Mouse (Mus musculus) embryo, embryonic 10 days (tissue): ENCODE measurements around the gene Kcnn4.
"Not testable (repeated sequence)": the region's sequence is repeated elsewhere in the genome, so short reads cannot be mapped to it uniquely, and the experiment has no call there.

ENCODE experiments used
- DNase-seq: peaks from one replicate; pipeline ENCODE4 v3.0.0-alpha.2; 2015; ENCODE audit warnings: low spot score

Gene Kcnn4

GRCm38 (mm10) chr7:24391687-24392086 is 21.6 kb downstream of the Kcnn4 start:
- no peak for DNase-seq

GRCm38 (mm10) chr7:24394054-24394453 is 24.0 kb downstream of the Kcnn4 start:
- DNase-seq, result no peak

- no peak for DNase-seq
Measured at GRCm38 (mm10) chr7:24394475-24395161, 24.6 kb downstream of the Kcnn4 start.

GRCm38 (mm10) chr7:24396832-24397231 is 26.8 kb downstream of the Kcnn4 start:
- no peak for DNase-seq

DNA sequence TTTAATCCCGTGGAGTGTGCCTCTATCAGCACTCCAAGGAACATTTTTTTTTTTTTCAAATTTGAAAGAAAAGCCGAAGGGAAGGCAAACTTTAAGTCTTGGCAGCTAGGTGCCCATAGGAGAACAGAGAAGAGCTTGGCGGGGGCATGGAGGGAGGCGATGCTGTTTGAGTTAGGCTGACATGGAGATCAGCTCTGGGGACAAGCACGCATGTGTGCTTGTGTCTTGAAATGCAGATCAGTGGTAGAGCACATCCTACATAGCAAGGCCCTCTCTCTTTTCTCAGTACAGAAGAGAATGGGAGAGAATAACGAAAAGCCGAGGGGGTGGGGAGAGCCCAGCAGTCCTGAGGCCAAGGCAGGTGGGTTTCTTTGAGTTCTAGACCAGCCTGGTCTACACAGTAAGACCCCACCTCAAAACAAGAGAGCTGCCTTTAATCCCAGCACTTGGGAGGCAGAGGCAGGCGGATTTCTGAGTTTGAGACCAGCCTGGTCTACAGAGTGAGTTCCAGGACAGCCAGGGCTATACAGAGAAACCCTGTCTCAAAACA is 28.4 kb downstream of the Kcnn4 start:
- no peak for DNase-seq

GRCm38 (mm10) chr7:24399256-24400081 is 29.4 kb downstream of the Kcnn4 start, which contains the start of gene Smg9:
TSS of gene Smg9 (plus strand) at chr7:24399619.
- DNase-seq, result peak; percentile 100

- DNase-seq, result no peak
Measured at GRCm38 (mm10) chr7:24400082-24400452, 30.0 kb downstream of the Kcnn4 start.

- DNase-seq, result not testable (repeated sequence)
Measured at GRCm38 (mm10) chr7:24400489-24400888, 30.4 kb downstream of the Kcnn4 start.

DNA sequence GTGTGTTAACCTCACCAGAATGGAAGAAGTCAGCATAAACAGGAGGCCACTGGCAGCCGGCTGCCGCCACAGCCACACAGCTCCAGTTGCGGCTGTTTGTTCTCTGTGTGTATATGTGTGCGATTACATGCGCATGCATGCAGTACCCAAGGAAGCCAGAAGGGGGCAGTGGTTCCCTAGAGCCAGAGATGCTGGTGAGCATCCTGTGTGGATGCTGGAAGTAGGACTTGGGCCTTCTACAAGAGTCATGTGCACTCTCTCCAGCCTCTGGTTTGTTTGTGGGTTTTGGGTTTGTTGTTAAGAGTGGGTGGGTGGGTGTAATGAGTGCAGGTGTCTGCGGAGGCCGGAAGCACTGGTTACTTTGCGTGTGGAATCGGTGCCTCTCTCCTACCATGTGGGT is 32.8 kb downstream of the Kcnn4 start:
- no peak for DNase-seq

DNA sequence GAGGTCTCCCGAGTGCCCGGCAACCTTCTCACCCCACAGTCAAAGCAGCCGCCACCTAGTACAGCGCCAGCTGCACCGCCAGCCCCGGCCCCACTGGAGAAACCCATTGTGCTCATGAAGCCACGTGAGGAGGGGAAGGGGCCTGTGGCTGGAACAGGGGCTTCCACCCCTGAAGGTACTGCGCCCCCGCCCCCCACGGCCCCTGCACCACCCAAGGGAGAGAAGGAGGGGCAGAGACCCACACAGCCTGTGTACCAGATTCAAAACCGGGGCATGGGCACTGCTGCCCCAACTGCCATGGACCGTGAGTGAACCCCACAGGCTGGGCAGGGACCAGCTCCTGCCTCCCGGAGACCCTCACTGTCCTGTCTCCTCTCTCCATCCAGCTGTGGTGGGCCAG is 35.6 kb downstream of the Kcnn4 start:
- no peak for DNase-seq

DNA sequence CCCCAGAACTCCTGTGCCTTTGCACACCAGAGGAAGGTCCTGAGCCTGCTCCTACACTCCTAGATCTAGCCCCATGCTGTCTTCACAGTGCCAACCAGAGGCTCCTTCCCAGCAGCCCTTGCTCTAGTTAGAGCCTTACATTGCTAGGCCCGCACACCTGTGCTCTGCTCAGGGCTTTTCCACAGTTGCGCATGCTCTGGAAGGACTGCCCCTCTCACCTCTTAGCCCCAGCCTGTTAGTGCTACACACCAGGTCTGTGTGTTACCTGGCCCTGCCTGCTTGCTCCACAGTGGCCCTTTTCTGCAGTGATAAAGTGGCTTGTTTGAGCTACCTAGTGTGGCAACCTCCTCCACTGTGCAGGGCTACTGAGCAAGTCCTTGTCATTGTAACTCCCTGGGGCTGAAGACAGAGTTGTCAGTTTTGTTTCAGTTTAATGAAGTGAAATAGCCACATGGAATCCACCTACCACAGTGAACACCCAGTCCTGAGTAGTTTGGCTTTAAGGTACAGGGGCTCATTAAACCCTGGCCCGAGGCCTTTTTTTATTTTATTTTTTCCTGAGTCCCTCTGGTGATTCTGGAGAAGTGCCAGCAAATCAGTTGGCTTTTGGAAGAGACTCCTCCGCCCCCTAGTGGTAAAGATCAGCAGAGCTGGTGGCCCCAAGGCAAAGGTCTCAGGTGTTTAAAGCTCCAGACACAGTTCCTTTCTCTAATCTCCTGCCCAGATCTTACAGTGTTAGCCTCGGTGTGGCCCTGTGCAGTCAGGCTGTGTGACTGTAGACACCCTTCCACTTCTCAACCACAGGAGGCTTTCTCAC is 36.7 kb downstream of the Kcnn4 start:
- peak; percentile 67 for DNase-seq

DNA sequence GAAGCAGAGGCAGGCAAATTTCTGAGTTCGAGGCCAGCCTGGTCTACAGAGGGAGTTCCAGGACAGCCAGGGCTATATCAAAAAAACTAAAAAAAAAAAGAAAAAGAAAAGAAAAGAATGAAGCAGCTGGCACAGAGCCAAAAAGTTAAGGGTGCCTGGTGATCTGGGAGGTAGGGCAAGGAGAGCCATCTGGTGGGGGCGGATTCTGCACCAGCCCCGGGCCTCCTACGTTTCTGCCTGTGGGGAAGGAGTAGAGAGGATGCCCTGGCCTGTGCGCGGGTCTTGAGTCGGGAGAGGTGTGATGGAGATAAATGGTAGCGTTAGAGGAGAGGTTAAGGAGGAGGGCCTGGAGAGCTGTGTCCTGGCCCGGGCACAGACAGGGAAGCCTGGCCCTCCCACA is 38.1 kb downstream of the Kcnn4 start:
- no peak for DNase-seq

GRCm38 (mm10) chr7:24410123-24410522 is 40.1 kb downstream of the Kcnn4 start:
- DNase-seq, result no peak

DNA sequence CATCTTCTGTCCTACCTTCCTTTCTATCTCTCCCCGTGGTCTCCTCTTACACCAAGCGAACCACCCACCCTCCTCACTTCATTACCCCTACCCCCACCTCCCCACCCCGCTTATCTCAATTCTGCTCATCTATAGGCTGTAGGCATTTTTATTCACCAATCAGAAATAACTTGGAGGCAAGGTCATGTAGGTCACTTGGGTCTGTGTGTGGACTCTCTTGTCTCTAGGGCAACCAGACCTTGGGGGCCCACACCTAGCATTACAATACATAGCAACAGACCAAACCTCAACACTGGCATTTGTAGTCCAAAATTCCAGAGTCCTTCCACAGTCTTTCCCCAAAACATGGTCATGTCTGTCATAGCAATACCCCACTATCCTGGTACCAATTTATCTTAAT is 40.8 kb downstream of the Kcnn4 start:
- no peak for DNase-seq

DNA sequence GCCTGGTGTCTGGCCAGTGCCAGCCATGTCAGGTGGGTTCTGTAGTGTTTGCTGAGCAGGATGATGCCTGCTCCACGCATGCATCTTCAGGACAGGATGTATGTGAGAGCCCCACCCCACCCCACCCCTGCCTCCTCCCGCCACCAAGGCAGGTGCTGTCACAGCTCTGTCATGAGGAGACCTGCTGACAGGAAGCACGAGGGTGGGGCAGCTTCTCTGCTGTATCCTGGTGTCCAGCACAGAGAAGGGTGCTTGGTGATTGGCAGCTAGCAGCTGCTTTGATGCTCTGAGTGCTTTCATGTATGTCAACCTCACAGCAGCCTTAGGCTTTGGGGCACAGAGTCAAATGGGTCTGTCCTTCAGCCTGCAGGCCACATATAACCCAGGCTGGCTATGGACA is 43.6 kb downstream of the Kcnn4 start:
- no peak for DNase-seq

DNA sequence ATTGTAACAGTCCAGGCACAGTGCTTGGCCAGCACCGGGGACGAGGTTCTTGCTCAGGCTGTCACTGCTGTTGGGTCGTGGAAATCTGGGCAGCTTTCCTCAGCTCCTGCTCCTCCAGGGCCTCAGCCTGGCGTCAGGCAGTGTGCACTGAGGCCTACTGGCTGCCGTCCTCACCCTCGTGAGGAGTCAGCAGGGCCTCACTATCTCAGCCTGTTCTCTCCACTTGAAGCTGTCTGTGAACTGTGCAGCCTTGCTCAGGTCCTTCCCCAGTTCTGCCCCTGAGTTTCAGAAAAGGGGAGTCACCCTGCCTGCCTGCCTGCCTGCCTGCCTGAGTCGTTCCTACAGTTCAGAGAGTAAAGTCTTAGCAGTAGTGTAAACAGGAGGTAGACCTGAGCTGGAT is 45.2 kb downstream of the Kcnn4 start:
- no peak for DNase-seq

GRCm38 (mm10) chr7:24419579-24419978 is 49.5 kb downstream of the Kcnn4 start:
- peak; percentile 29 for DNase-seq

GRCm38 (mm10) chr7:24421648-24422047 is 51.6 kb downstream of the Kcnn4 start:
- DNase-seq, result no peak

DNA sequence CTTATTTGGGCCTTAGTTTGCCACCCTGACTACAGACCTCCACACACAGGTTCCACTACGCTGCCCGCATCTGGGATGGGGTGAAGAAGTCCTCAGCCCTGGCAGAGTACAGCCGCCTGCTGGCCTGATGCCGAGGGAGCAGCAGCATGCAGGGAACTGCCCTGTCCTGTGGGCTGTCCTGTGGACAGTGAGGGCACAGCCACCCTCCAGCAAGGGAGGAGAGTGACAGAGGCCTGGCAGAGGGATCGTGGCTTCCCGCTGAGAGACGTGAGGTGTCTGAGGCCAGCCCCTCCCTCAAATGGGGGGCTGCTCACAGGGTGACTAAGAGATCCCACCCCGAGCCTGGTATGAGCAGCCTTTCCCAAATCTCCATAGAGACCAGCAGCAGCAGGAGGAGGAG is 52.2 kb downstream of the Kcnn4 start:
- DNase-seq, result no peak

DNA sequence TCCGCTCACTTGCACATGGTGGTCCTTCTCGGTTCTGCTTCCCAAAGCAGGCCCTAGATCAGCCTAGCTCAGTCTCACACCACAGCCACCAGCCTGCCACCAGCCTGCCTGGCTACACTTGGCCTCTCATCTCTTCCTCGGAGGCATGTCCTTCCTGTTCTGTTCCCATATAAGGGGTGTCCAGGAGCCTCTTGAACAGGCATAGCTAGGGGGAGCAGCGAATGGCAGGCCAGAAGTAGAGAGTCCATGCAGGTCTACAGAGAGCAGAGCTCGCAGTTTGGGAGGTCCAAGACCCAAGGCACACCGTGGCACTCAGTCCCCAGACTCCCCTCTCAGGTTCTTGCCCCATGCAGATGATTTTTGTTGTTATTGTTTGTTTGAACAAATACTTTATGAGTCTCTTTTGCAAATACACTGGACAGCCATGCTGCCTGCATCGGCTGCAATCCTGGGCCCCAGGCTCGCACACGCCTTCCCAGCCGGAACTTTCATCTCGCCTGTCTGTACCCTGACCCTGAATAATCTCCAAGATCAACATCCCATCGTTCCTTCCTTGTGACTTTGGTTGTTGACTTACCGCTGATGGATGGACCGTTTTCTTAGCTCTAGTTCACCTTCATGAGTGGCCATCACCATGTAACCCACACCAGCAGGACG is 53.2 kb downstream of the Kcnn4 start:
- no peak for DNase-seq

- DNase-seq, result no peak
Measured at GRCm38 (mm10) chr7:24423956-24424732, 54.1 kb downstream of the Kcnn4 start.
